Mouse (Mus musculus): ENCODE data around the gene Evi5. TPM values are rescaled to one million over a fixed set of nuclear protein-coding genes. Genes with fewer than 3 reads are reported as not detected.
A peak's percentile ranks its signal among the peaks of the same experiment; 100 is the strongest.

The Evi5 gene
- total RNA-seq, 2 experiments from 2014 or later = 73.4 to 88.4 TPM

- intact Hi-C loops (cut with DNase I) = loop anchor here (5.0 kb wide), 2 partner anchors 1251 to 1266 kb away; partner anchors contain the start of gene Barhl2
- peak in 1 of 2 experiments; percentile 13 for DNase-seq (ENCODE audit: low spot score in 2 of 2)
Measured at GRCm38 (mm10) chr5:107722661-107723532, 152.0 kb downstream of the Evi5 start.

- intact Hi-C loops (cut with DNase I) = loop anchor here (5.0 kb wide), 2 partner anchors 1249 to 1264 kb away; partner anchors contain the start of gene Barhl2
Measured at GRCm38 (mm10) chr5:107721638-107722011, 153.3 kb downstream of the Evi5 start.

GRCm38 (mm10) chr5:107720991-107721637 lies 153.8 kb downstream of the Evi5 start:
- intact Hi-C loops (cut with DNase I) = loop anchor here (5.0 kb wide), 2 partner anchors 1249 to 1264 kb away; partner anchors contain the start of gene Barhl2
- no peak for DNase-seq (ENCODE audit: low spot score in 2 of 2)

More at GRCm38 (mm10) chr5:107721638-107722011, 153.3 kb downstream of the Evi5 start:
- DNase-seq (ENCODE audit: low spot score in 2 of 2) = peak in 1 of 2 experiments; percentile 9

GRCm38 (mm10) chr5:107720511-107720910 lies 154.4 kb downstream of the Evi5 start:
- DNase-seq (ENCODE audit: low spot score in 2 of 2) = no peak
- intact Hi-C loops (cut with DNase I) = loop anchor here (5.0 kb wide), 2 partner anchors 1248 to 1263 kb away; partner anchors contain the start of gene Barhl2

GRCm38 (mm10) chr5:107719786-107720185 lies 155.1 kb downstream of the Evi5 start:
- DNase-seq (ENCODE audit: low spot score in 2 of 2) = no peak
- intact Hi-C loops (cut with DNase I) = loop anchor here (5.0 kb wide), 2 partner anchors 1247 to 1262 kb away; partner anchors contain the start of gene Barhl2

GRCm38 (mm10) chr5:107719209-107719608 lies 155.7 kb downstream of the Evi5 start:
- intact Hi-C loops (cut with DNase I) = no loop called here
- no peak for DNase-seq (ENCODE audit: low spot score in 2 of 2)

GRCm38 (mm10) chr5:107717871-107718361 lies 157.0 kb downstream of the Evi5 start:
- intact Hi-C loops (cut with DNase I) = no loop called here
- no peak for DNase-seq (ENCODE audit: low spot score in 2 of 2)

- intact Hi-C loops (cut with DNase I) = no loop called here
- no peak for DNase-seq (ENCODE audit: low spot score in 2 of 2)
Measured at GRCm38 (mm10) chr5:107711689-107712088, 163.2 kb downstream of the Evi5 start.

GRCm38 (mm10) chr5:107708124-107708797 lies 166.6 kb downstream of the Evi5 start:
- intact Hi-C loops (cut with DNase I) = no loop called here
- DNase-seq (ENCODE audit: low spot score in 2 of 2) = no peak

- DNase-seq (ENCODE audit: low spot score in 2 of 2) = no peak
- intact Hi-C loops (cut with DNase I) = no loop called here
Measured at GRCm38 (mm10) chr5:107706262-107706661, 168.6 kb downstream of the Evi5 start.

GRCm38 (mm10) chr5:107705756-107706155 lies 169.2 kb downstream of the Evi5 start:
- intact Hi-C loops (cut with DNase I) = no loop called here
- DNase-seq (ENCODE audit: low spot score in 2 of 2) = no peak

- no peak for DNase-seq (ENCODE audit: low spot score in 2 of 2)
- intact Hi-C loops (cut with DNase I) = no loop called here
Measured at GRCm38 (mm10) chr5:107703207-107703763, 171.6 kb downstream of the Evi5 start.

- intact Hi-C loops (cut with DNase I) = no loop called here
Measured at GRCm38 (mm10) chr5:107701658-107702057, 173.2 kb downstream of the Evi5 start.

GRCm38 (mm10) chr5:107700873-107701272 lies 174.0 kb downstream of the Evi5 start:
- intact Hi-C loops (cut with DNase I) = no loop called here

More at GRCm38 (mm10) chr5:107701658-107702057, 173.2 kb downstream of the Evi5 start:
- DNase-seq (ENCODE audit: low spot score in 2 of 2) = no peak

GRCm38 (mm10) chr5:107698888-107699287 lies 176.0 kb downstream of the Evi5 start:
- intact Hi-C loops (cut with DNase I) = no loop called here

More at GRCm38 (mm10) chr5:107700873-107701272, 174.0 kb downstream of the Evi5 start:
- DNase-seq (ENCODE audit: low spot score in 2 of 2) = no peak

GRCm38 (mm10) chr5:107695019-107695418 lies 179.9 kb downstream of the Evi5 start:
- no peak for DNase-seq (ENCODE audit: low spot score in 2 of 2)
- intact Hi-C loops (cut with DNase I) = no loop called here

More at GRCm38 (mm10) chr5:107698888-107699287, 176.0 kb downstream of the Evi5 start:
- DNase-seq (ENCODE audit: low spot score in 2 of 2) = no peak

All from left cerebral cortex, postnatal 36 days (tissue).